Mouse (Mus musculus): Measurements from ENCODE around the gene Adam6a. TPM values are rescaled to one million over a fixed set of nuclear protein-coding genes. Genes with fewer than 3 reads are reported as not detected.
"Not testable (repeated sequence)": the region's sequence is repeated elsewhere in the genome, so short reads cannot be mapped to it uniquely, and the experiment has no call there.

Gene Adam6a
- polyA plus RNA-seq (2016; fragmentation: Nextera tagmentation; extraction: Ambion mirVana), result not detected in 2 replicates

DNA sequence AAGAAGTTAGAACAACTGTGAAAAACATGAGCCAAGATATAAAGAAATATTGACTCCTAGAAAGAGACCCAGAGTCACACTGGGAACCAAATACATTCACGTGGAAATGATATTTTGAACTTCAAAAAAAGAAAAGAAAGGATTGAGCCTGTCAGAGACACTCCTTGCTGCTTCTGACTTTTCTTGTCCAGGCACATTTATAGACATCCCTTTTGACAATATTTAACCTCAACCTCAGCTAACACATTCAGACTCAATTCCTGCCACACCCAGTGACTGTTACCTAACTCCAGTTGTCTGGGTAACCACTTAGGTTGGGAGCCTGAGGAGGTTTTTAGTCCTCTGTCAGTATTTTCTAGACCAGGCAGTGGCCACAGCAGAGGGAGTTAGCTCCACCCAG is at the start of gene Adam6a:
Adam6a (plus strand) TSS at position 301 of the 400 bp plus-strand sequence.
- not testable (repeated sequence) for H3K36me3 ChIP-seq (replicated peaks); H3K4me1 ChIP-seq; H3K4me3 ChIP-seq; H3K27ac ChIP-seq; H3K27me3 ChIP-seq (ENCODE audit: poor library complexity, severe bottlenecking); DNase-seq (ENCODE audit: extremely low spot score, low spot score)
- 64% methylated on average over 1 of the region's 1 CpGs for WGBS
- H3K9me3 ChIP-seq, result peaks cover 36% of the 10 kb centered on the region

DNA sequence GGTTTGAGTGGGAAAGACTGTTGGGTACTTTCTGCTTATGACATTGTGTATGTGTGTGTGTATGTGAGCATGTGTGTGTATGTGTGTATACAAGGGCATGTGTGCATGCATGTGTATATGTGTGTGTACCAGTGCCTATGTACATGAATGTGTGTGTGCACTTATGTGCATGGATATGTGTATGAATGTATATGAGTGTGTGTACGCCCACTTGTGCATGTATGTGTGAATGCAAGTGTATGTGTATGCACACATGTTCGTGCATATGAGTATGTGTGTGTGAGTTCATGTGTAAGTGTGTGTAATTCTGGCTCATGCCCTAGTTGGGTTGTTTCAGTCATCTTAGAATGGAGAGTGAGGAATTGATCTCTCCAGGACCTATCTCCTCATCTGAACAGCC is 17.8 kb upstream of the Adam6a start:
- Histone ChIP-seq H3K27me3 (ENCODE audit: poor library complexity, severe bottlenecking) (no peaks in the 10 kb centered on the region), H3K27ac (no peak overlapping the region), H3K4me3 (no peak overlapping the region), H3K4me1 (no peaks in the 10 kb centered on the region), H3K36me3 (replicated peaks) (no peaks in the 10 kb centered on the region), H3K9me3 (peaks cover 57% of the 10 kb centered on the region)
- DNase-seq (ENCODE audit: extremely low spot score, low spot score), result no peak
- 84% methylated on average over 2 of the region's 2 CpGs for WGBS

DNA sequence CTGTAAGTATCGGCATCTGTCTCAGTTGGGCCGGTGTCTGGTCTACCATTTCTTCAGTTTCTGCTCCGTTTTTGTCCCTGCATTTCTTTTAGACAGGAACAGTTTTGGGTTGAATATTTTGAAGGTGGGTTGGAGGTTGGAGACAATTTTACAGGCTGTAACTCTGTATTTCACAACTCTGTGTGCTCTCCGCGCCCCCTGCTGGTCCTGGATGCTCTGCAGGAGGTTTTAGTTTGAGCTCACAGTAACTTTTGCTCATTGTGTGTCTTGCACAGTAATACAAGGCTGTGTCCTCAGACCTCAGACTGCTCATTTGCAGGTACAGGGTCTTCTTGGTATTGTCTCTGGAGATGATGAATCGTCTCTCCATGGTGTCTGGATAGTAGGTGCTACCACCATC is 34.5 kb downstream of the Adam6a start:
- no peaks in the 10 kb centered on the region for H3K36me3 ChIP-seq (replicated peaks)
- H3K9me3 ChIP-seq, result peaks cover 47% of the 10 kb centered on the region
- no peak for DNase-seq (ENCODE audit: extremely low spot score, low spot score)
- H3K4me1 ChIP-seq, result no peaks in the 10 kb centered on the region
- no peaks in the 10 kb centered on the region for H3K27me3 ChIP-seq (ENCODE audit: poor library complexity, severe bottlenecking)
- WGBS, result 54% methylated on average over 6 of the region's 6 CpGs
- no peak overlapping the region for H3K27ac ChIP-seq
- no peak overlapping the region for H3K4me3 ChIP-seq

DNA sequence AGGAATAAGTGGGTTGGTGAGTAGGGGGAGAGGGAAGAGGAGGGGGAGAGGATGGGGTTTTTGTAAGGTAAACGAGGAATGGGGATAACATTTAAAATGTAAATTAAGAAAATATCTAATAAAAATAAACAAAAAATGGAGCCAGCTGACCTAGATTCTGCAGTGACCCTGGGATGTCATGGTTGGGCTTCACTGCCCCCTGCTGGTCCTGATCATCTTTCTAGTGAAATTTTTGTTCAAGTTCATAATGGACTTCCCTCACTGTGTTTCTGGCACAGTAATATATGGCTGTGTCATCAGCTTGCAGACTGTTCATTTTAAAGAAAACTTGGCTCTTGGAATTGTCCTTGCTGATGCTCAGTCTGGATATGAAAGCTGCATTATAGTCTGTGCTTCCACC is 44.3 kb downstream of the Adam6a start:
- Histone ChIP-seq H3K27ac (no peak overlapping the region), H3K9me3 (peaks cover 18% of the 10 kb centered on the region; the same call in 1 of the 2 replicates), H3K4me1 (no peaks in the 10 kb centered on the region), H3K27me3 (ENCODE audit: poor library complexity, severe bottlenecking) (no peaks in the 10 kb centered on the region), H3K36me3 (replicated peaks) (no peaks in the 10 kb centered on the region), H3K4me3 (no peak overlapping the region)
- 90% methylated on average over 1 of the region's 1 CpGs for WGBS
- no peak for DNase-seq (ENCODE audit: extremely low spot score, low spot score)

Other genes starting within 250 kb of the Adam6a start
- gene Adam6b, start 54.4 kb upstream of the Adam6a start, polyA plus RNA-seq (2016; fragmentation: Nextera tagmentation; extraction: Ambion mirVana), result not detected in 2 replicates